ENCODE assay signal across 14 mouse cellular contexts in genomic region chr16:31039803-31040459, GRCm38 (mm10). TPM values are rescaled to one million over a fixed set of nuclear protein-coding genes. Genes with fewer than 3 reads are reported as not detected.
DNase-seq lines count a peak whose midpoint lies in the region; ATAC-seq lines count a peak whose summit lies in the region.
"Had no signal": no experiment of that assay in that cellular context is flagged by ENCODE, and none has a peak within 500 bp of the region (broad histone marks: within the 10 kb centered on the region; RNA-seq: fewer than 3 reads in every experiment).

No protein-coding gene starts in this region.

- peak; percentile 37 for DNase-seq in forebrain, embryonic 14.5 days (ENCODE audit: low spot score)
- no peak for DNase-seq in forebrain, embryonic 11.5 days (ENCODE audit: low spot score)
- DNase-seq in hindbrain, embryonic 11.5 days (ENCODE audit: low spot score), result no peak
- DNase-seq in CD4-positive helper T cell, adult 2 months (ENCODE audit: low read depth, low spot score), result peak; percentile 48
- DNase-seq in induced T-regulatory cell, adult 2 months (ENCODE audit: low read depth), result peak; percentile 68
- no peak for DNase-seq in embryo, embryonic 11 days
- DNase-seq in left cerebral cortex, adult 9 months (ENCODE audit: low spot score in 2 of 2), result no peak
- DNase-seq: adrenal gland, postnatal 10 days; cerebellum, adult 11-12 months; kidney, adult 11 months; thymus, postnatal 25 days had no signal

- no peak for ATAC-seq in forebrain, embryonic 14.5 days
- no peak for ATAC-seq in forebrain, embryonic 11.5 days (replicated peaks; ENCODE audit: low FRiP score)
- ATAC-seq in hindbrain, embryonic 13.5 days (ENCODE audit: low FRiP score), result no peak
- no peak for ATAC-seq in hindbrain, embryonic 11.5 days (ENCODE audit: low FRiP score)

- no peaks in the 10 kb centered on the region for H3K27me3 ChIP-seq in forebrain, embryonic 14.5 days (replicated peaks; ENCODE audit: control insufficient read depth, insufficient read depth, low read length)
- no peaks in the 10 kb centered on the region for H3K27me3 ChIP-seq in forebrain, embryonic 11.5 days (ENCODE audit: control insufficient read depth, insufficient read depth, low read length)
- no peaks in the 10 kb centered on the region for H3K27me3 ChIP-seq in hindbrain, embryonic 13.5 days
- H3K27me3 ChIP-seq in hindbrain, embryonic 11.5 days (ENCODE audit: control insufficient read depth, insufficient read depth, low read length), result no peaks in the 10 kb centered on the region
- H3K27me3 ChIP-seq: midbrain, embryonic 12.5 days had no signal

- WGBS in forebrain, embryonic 14.5 days, result 70% methylated on average over 9 of the region's 9 CpGs
- 89% methylated on average over 9 of the region's 9 CpGs for WGBS in forebrain, embryonic 11.5 days
- 74% methylated on average over 9 of the region's 9 CpGs for WGBS in hindbrain, embryonic 13.5 days
- 90% methylated on average over 9 of the region's 9 CpGs for WGBS in hindbrain, embryonic 11.5 days

- no peaks in the 10 kb centered on the region for H3K9me3 ChIP-seq in forebrain, embryonic 14.5 days (replicated peaks; ENCODE audit: control insufficient read depth, low read length)
- H3K9me3 ChIP-seq in forebrain, embryonic 11.5 days (ENCODE audit: control insufficient read depth, low read length), result no peaks in the 10 kb centered on the region
- H3K9me3 ChIP-seq in hindbrain, embryonic 13.5 days, result no peaks in the 10 kb centered on the region
- H3K9me3 ChIP-seq in hindbrain, embryonic 11.5 days (ENCODE audit: control insufficient read depth, low read length), result no peaks in the 10 kb centered on the region
- H3K9me3 ChIP-seq: midbrain, embryonic 12.5 days had no signal

- no peak overlapping the region for H3K4me3 ChIP-seq in forebrain, embryonic 14.5 days (ENCODE audit: low read depth, low read length)
- H3K4me3 ChIP-seq in forebrain, embryonic 11.5 days (ENCODE audit: low read depth, low read length), result no peak overlapping the region
- no peak overlapping the region for H3K4me3 ChIP-seq in hindbrain, embryonic 13.5 days
- no peak overlapping the region for H3K4me3 ChIP-seq in hindbrain, embryonic 11.5 days (ENCODE audit: low read depth, low read length)
- H3K4me3 ChIP-seq: midbrain, embryonic 12.5 days had no signal

- no peak overlapping the region for H3K27ac ChIP-seq in forebrain, embryonic 14.5 days (ENCODE audit: low read depth, low read length)
- no peak overlapping the region for H3K27ac ChIP-seq in forebrain, embryonic 11.5 days (ENCODE audit: low read depth, low read length)
- peak overlapping the region; percentile 42; the same call in 1 of the 2 replicates for H3K27ac ChIP-seq in hindbrain, embryonic 13.5 days
- H3K27ac ChIP-seq in hindbrain, embryonic 11.5 days (ENCODE audit: low read depth, low read length), result no peak overlapping the region
- H3K27ac ChIP-seq: liver, embryonic 14.5 days; midbrain, embryonic 12.5 days had no signal

- no peak overlapping the region for H3K4me2 ChIP-seq in forebrain, embryonic 14.5 days (ENCODE audit: low read length)
- H3K4me2 ChIP-seq in forebrain, embryonic 11.5 days (ENCODE audit: low read depth, low read length, severe bottlenecking), result no peak overlapping the region
- no peak overlapping the region for H3K4me2 ChIP-seq in hindbrain, embryonic 13.5 days
- no peak overlapping the region for H3K4me2 ChIP-seq in hindbrain, embryonic 11.5 days (replicated peaks; ENCODE audit: low read depth, low read length)
- H3K4me2 ChIP-seq: midbrain, embryonic 12.5 days had no signal

- H3K9ac ChIP-seq in forebrain, embryonic 14.5 days (ENCODE audit: low read length), result no peak overlapping the region
- H3K9ac ChIP-seq in forebrain, embryonic 11.5 days (ENCODE audit: low read length), result no peak overlapping the region
- H3K9ac ChIP-seq in hindbrain, embryonic 13.5 days, result no peak overlapping the region
- H3K9ac ChIP-seq in hindbrain, embryonic 11.5 days (ENCODE audit: low read depth, low read length), result no peak overlapping the region
- H3K9ac ChIP-seq: liver, embryonic 14.5 days; midbrain, embryonic 12.5 days had no signal

- H3K4me1 ChIP-seq in forebrain, embryonic 14.5 days (ENCODE audit: control insufficient read depth, insufficient read depth, low read length), result peaks cover 8% of the 10 kb centered on the region; the same call in 1 of the 2 replicates
- no peaks in the 10 kb centered on the region for H3K4me1 ChIP-seq in forebrain, embryonic 11.5 days (replicated peaks; ENCODE audit: control insufficient read depth, insufficient read depth, low read length)
- peaks cover 15% of the 10 kb centered on the region for H3K4me1 ChIP-seq in hindbrain, embryonic 13.5 days (replicated peaks)
- H3K4me1 ChIP-seq in hindbrain, embryonic 11.5 days (replicated peaks; ENCODE audit: control insufficient read depth, insufficient read depth, low read length), result no peaks in the 10 kb centered on the region

- H3K36me3 ChIP-seq in forebrain, embryonic 14.5 days (ENCODE audit: control insufficient read depth, insufficient read depth, low read length), result no peaks in the 10 kb centered on the region
- H3K36me3 ChIP-seq in forebrain, embryonic 11.5 days (ENCODE audit: control insufficient read depth, insufficient read depth, low read length), result no peaks in the 10 kb centered on the region
- no peaks in the 10 kb centered on the region for H3K36me3 ChIP-seq in hindbrain, embryonic 13.5 days
- no peaks in the 10 kb centered on the region for H3K36me3 ChIP-seq in hindbrain, embryonic 11.5 days (ENCODE audit: control insufficient read depth, insufficient read depth, low read length)
- H3K36me3 ChIP-seq: midbrain, embryonic 12.5 days had no signal

RNA-seq across cellular contexts. Expression of gene Xxylt1, which starts 41.3 kb away (rescaled TPM):
- 8.3 and 8.5 TPM in 2 replicates for polyA plus RNA-seq in forebrain, embryonic 14.5 days (2014; fragmentation: Nextera tagmentation; extraction: Ambion mirVana)
- 14.5 and 14.7 TPM in 2 replicates for polyA plus RNA-seq in forebrain, embryonic 11.5 days (2014; fragmentation: Nextera tagmentation; extraction: Ambion mirVana)
- 10.8 and 11.6 TPM in 2 replicates for polyA plus RNA-seq in hindbrain, embryonic 13.5 days (2015; fragmentation: Nextera tagmentation; extraction: Ambion mirVana)
- 11.3 and 11.6 TPM in 2 replicates for polyA plus RNA-seq in hindbrain, embryonic 11.5 days (2014; fragmentation: Nextera tagmentation; extraction: Ambion mirVana)

Comparison
In these comparisons a context has a peak if more than half of its experiments do, and no peak if none do; other contexts are left out.
1. DNase-seq: peak in forebrain, embryonic 14.5 days (single experiment), CD4-positive helper T cell, adult 2 months (single experiment) and induced T-regulatory cell, adult 2 months (single experiment); none in forebrain, embryonic 11.5 days (single experiment), hindbrain, embryonic 11.5 days (single experiment), embryo, embryonic 11 days (single experiment) and left cerebral cortex, adult 9 months (0 of 2).